Mouse (Mus musculus): Measurements from ENCODE around the gene Rsph1.

The Rsph1 gene

GRCm38 (mm10) chr17:31276922-31277918 is at the start of gene Rsph1:
TSS of gene Rsph1 (minus strand) at chr17:31277383.
- DNase-seq (ENCODE audit: low spot score): peak; percentile 97

- DNase-seq (ENCODE audit: low spot score): no peak
Measured at GRCm38 (mm10) chr17:31326220-31326852, 49.2 kb upstream of the Rsph1 start.

- no peak for DNase-seq (ENCODE audit: low spot score)
Measured at GRCm38 (mm10) chr17:31325451-31326219, 48.5 kb upstream of the Rsph1 start.

GRCm38 (mm10) chr17:31324227-31324626 is 47.0 kb upstream of the Rsph1 start:
- no peak for DNase-seq (ENCODE audit: low spot score)

GRCm38 (mm10) chr17:31323379-31323778 is 46.2 kb upstream of the Rsph1 start:
- no peak for DNase-seq (ENCODE audit: low spot score)

- DNase-seq (ENCODE audit: low spot score): no peak
Measured at GRCm38 (mm10) chr17:31322446-31322845, 45.3 kb upstream of the Rsph1 start.

- DNase-seq (ENCODE audit: low spot score): no peak
Measured at GRCm38 (mm10) chr17:31321425-31321824, 44.2 kb upstream of the Rsph1 start.

GRCm38 (mm10) chr17:31318906-31319767 is 42.0 kb upstream of the Rsph1 start:
- DNase-seq (ENCODE audit: low spot score): no peak

- DNase-seq (ENCODE audit: low spot score): no peak
Measured at GRCm38 (mm10) chr17:31317521-31318272, 40.5 kb upstream of the Rsph1 start.

- no peak for DNase-seq (ENCODE audit: low spot score)
Measured at GRCm38 (mm10) chr17:31316998-31317397, 39.8 kb upstream of the Rsph1 start.

GRCm38 (mm10) chr17:31315993-31316392 is 38.8 kb upstream of the Rsph1 start:
- DNase-seq (ENCODE audit: low spot score): no peak

GRCm38 (mm10) chr17:31315046-31315792 is 38.0 kb upstream of the Rsph1 start:
- no peak for DNase-seq (ENCODE audit: low spot score)

GRCm38 (mm10) chr17:31312648-31313047 is 35.5 kb upstream of the Rsph1 start:
- DNase-seq (ENCODE audit: low spot score): no peak

GRCm38 (mm10) chr17:31311047-31311446 is 33.9 kb upstream of the Rsph1 start:
- peak; percentile 56 for DNase-seq (ENCODE audit: low spot score)

GRCm38 (mm10) chr17:31309281-31309793 is 32.2 kb upstream of the Rsph1 start:
- DNase-seq (ENCODE audit: low spot score): no peak

GRCm38 (mm10) chr17:31308291-31308816 is 31.2 kb upstream of the Rsph1 start:
- no peak for DNase-seq (ENCODE audit: low spot score)

GRCm38 (mm10) chr17:31307756-31308155 is 30.6 kb upstream of the Rsph1 start:
- DNase-seq (ENCODE audit: low spot score): no peak

- no peak for DNase-seq (ENCODE audit: low spot score)
Measured at GRCm38 (mm10) chr17:31305776-31306120, 28.6 kb upstream of the Rsph1 start.
